Mouse (Mus musculus): ENCODE measurements at regions not wholly inside any gene's neighbourhood (a gene's known extent, or its start where the extent isn't known, plus 50 kb on each side); places are given as distances from the start of the nearest gene placed in this dataset.

DNA sequence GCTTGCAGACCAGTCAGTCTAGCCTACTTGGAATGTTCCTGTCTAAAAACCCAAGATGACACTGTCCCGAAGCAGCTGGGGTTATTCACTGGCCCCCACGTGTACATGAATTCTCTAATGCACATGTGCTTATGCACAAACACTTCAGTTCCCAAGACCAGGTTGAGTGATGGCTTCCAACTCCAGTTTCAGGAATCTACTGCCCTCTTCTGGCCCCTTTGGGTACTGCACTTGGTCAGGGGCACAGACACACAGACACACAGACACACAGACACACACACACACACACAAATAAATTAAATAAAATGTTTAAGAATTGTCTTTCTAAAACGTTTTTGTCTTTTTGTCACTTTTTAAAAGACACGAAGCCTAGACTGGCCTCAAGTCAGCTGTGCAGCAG, 87.5 kb upstream of the Map4k3 start:
- TF ChIP-seq CTCF (IDR thresholded peaks at IDR 0.05; ENCODE audit: borderline replicate concordance, insufficient read depth, low read length), result no peak
- TF ChIP-seq POLR2A (IDR thresholded peaks at IDR 0.05; ENCODE audit: low read depth, low read length), result no peak
- Histone ChIP-seq H3K4me1 (ENCODE audit: control insufficient read depth, insufficient read depth, low read length) (no peaks in the 10 kb centered on the region), H3K27ac (ENCODE audit: insufficient read depth, low read length) (no peak overlapping the region), H3K4me3 (ENCODE audit: insufficient read depth, low read length) (no peak overlapping the region)

DNA sequence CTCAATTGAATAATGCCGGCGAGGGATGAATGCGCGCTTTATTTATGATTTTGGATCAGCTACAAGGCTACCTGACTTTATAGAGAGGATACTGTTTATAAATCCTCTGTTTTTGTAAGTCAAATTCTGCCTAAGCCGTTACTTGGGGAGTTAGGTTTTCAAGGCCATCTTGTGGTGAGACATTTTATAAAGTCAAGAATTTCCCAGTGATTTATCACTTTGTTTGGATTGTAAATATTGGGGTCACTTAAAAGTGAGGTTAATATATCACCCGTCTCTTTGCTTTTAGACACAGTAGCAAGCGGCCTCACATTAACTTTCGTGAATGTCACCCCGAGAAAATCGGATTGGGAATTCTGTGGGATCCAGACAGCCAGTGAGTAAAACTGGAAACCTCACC, 84.9 kb upstream of the Map4k3 start:
- H3K4me3 ChIP-seq (ENCODE audit: insufficient read depth, low read length), result no peak overlapping the region
- no peak overlapping the region for H3K27ac ChIP-seq (ENCODE audit: insufficient read depth, low read length)
- peaks cover 2% of the 10 kb centered on the region; the same call in 1 of the 2 replicates for H3K4me1 ChIP-seq (ENCODE audit: control insufficient read depth, insufficient read depth, low read length)
- TF ChIP-seq CTCF (IDR thresholded peaks at IDR 0.05; ENCODE audit: borderline replicate concordance, insufficient read depth, low read length) (no peak), POLR2A (IDR thresholded peaks at IDR 0.05; ENCODE audit: low read depth, low read length) (no peak)

DNA sequence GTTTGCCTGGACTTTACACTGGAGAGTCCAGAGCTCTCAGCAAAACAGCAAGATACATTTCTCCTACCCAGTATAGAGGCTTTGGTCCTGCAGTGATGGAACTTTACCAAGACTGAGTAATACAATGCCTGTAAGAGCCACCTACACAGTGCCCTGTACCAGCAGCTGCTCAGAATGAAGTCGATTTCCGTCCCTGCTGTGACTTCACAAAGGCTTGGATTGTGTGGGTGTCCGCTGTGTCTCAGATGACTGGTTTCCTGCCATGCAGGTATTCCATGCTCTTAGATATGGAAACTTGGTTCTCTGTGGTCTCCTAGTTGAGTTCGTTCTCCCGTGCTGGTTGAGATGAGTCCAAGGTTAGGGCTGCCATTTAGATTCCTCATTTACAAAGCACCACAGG, 81.0 kb upstream of the Map4k3 start:
- Histone ChIP-seq H3K4me1 (ENCODE audit: control insufficient read depth, insufficient read depth, low read length) (peaks cover 2% of the 10 kb centered on the region; the same call in 1 of the 2 replicates), H3K27ac (ENCODE audit: insufficient read depth, low read length) (peak overlapping the region; percentile 80), H3K4me3 (ENCODE audit: insufficient read depth, low read length) (no peak overlapping the region)
- TF ChIP-seq CTCF (IDR thresholded peaks at IDR 0.05; ENCODE audit: borderline replicate concordance, insufficient read depth, low read length) (no peak), POLR2A (IDR thresholded peaks at IDR 0.05; ENCODE audit: low read depth, low read length) (no peak)

DNA sequence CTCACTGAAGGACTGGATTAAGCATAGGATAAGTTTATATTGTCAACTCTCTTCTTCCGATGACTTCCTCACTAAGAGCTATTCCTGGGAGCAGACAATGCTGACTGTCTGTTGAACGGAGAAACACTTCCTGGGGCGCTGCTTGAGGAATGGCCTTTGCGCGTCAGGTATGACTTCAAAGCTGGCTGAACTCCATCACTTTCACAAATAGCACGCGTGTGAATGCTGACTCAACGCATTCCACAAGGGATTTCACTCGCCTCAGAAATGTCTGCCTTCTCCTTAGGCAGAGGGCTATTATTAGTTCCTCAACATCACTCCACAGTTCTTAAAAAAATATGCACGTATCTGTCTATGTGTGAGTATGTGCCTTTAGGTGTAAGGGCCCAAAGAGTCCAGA, 79.8 kb upstream of the Map4k3 start:
- TF ChIP-seq CTCF (IDR thresholded peaks at IDR 0.05; ENCODE audit: borderline replicate concordance, insufficient read depth, low read length) (no peak), POLR2A (IDR thresholded peaks at IDR 0.05; ENCODE audit: low read depth, low read length) (no peak)

DNA sequence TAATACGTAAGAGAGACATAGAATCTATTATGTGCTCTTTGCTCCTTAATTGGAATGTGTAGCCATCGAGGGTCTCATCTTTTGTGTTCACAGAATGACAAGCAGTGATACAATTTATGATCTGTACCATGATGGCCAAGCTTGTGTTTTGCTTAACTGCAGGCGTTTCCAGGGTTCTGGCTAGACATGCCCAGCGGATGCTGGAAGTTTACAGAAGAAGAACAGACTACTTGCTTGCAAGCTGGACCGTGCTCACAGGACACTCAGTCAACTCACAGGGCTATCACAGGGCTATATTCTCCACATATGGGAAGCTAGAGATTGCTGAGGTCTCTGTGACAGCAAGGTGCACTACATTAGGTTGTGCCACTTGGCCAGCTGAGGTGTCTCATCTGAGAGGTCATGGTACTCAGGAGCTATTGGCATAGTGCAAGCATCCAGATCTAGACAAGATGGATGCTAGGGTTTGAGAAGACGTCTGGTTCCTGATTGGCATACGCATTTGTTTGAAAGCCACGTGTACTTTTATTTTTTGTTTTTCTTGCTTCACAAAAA, 75.2 kb upstream of the Map4k3 start:
- H3K27ac ChIP-seq (ENCODE audit: insufficient read depth, low read length), result no peak overlapping the region
- TF ChIP-seq CTCF (IDR thresholded peaks at IDR 0.05; ENCODE audit: borderline replicate concordance, insufficient read depth, low read length) (no peak), POLR2A (IDR thresholded peaks at IDR 0.05; ENCODE audit: low read depth, low read length) (no peak)
- H3K4me3 ChIP-seq (ENCODE audit: insufficient read depth, low read length), result no peak overlapping the region
- H3K4me1 ChIP-seq (ENCODE audit: control insufficient read depth, insufficient read depth, low read length), result peaks cover 6% of the 10 kb centered on the region; the same call in 1 of the 2 replicates

More for the DNA sequence above, 79.8 kb upstream of the Map4k3 start:
- H3K4me3 ChIP-seq (ENCODE audit: insufficient read depth, low read length), result no peak overlapping the region
- H3K27ac ChIP-seq (ENCODE audit: insufficient read depth, low read length), result peak overlapping the region; percentile 80
- peaks cover 2% of the 10 kb centered on the region; the same call in 1 of the 2 replicates for H3K4me1 ChIP-seq (ENCODE audit: control insufficient read depth, insufficient read depth, low read length)

DNA sequence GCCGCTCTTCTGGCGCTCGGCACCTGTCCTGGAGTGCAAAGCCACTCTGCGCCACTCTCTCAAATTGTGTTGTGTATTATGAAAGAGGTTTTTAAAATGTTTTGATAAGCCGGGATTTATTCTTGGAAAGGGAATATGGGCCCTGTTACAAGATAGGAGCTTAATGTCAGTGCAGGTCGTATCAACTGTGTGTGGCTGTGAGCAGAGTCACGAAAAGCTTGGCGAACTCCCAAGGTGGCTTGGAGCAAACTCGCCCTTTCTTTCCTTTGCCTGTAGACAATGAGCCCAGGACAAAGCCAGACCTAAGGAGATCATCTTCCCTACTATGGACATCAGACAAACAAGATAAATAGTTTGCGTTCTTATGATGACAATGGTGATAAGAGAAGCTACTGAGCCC, 74.3 kb upstream of the Map4k3 start:
- 0 out of 2 replicates have a peak, but pooled peaks cover 4% of the 10 kb centered on the region for H3K4me1 ChIP-seq (ENCODE audit: control insufficient read depth, insufficient read depth, low read length)
- no peak overlapping the region for H3K4me3 ChIP-seq (ENCODE audit: insufficient read depth, low read length)
- H3K27ac ChIP-seq (ENCODE audit: insufficient read depth, low read length), result peak overlapping the region; percentile 95
- TF ChIP-seq POLR2A (IDR thresholded peaks at IDR 0.05; ENCODE audit: low read depth, low read length), result no peak
- no peak for TF ChIP-seq CTCF (IDR thresholded peaks at IDR 0.05; ENCODE audit: borderline replicate concordance, insufficient read depth, low read length)

DNA sequence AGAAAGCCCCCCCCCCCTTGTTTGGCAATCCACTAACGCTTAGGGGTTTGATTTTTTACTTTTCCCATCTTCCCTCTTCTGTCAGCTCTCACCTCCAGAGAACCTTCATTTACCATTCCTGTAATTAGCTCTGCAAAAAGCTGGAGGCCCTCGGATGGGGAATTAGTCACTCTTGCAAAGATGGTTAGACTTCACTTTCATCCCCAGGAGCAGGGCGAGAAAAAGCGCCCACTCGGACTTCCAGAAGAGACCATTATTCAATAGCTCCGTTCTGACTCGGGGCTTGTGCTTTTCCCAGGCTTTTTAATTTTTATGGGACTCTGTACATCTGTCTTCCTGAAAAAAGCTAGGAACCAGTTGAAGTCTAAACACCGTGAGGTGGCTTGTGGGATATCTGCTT, 73.7 kb upstream of the Map4k3 start:
- no peak for TF ChIP-seq CTCF (IDR thresholded peaks at IDR 0.05; ENCODE audit: borderline replicate concordance, insufficient read depth, low read length)
- TF ChIP-seq POLR2A (IDR thresholded peaks at IDR 0.05; ENCODE audit: low read depth, low read length), result peak; percentile 7; the same call in 1 of the 2 replicates
- peak overlapping the region; percentile 95 for H3K27ac ChIP-seq (ENCODE audit: insufficient read depth, low read length)
- 0 out of 2 replicates have a peak, but pooled peaks cover 4% of the 10 kb centered on the region for H3K4me1 ChIP-seq (ENCODE audit: control insufficient read depth, insufficient read depth, low read length)
- no peak overlapping the region for H3K4me3 ChIP-seq (ENCODE audit: insufficient read depth, low read length)

DNA sequence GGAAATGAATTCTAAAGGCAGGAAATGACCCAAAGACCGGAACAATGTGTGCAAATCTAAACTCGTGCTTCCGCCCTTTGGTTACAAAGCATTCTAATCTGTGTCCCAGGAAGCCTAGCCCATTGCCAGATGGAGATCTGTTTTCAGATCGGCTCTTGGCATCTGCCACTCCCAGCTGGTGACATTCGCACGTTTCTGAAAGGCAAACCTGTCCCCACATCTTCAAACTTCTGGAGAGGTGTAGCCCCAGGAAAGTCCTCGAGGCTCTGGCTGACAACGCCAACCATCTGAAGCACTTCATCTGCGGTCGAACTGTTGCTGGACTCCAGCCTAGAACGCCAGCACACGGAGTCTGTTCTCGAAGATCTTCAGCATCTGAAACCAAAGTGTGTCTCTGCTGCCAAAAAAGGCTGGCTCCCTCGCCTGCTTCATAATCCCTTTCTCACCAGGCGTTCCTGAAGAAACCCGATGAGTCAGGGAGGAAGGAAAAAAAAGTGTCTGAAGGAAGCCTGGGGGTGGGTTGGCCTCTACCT, 73.2 kb upstream of the Map4k3 start:
- H3K27ac ChIP-seq (ENCODE audit: insufficient read depth, low read length), result peak overlapping the region; percentile 95
- TF ChIP-seq POLR2A (IDR thresholded peaks at IDR 0.05; ENCODE audit: low read depth, low read length), result no peak; the same call in 1 of the 2 replicates
- no peak for TF ChIP-seq CTCF (IDR thresholded peaks at IDR 0.05; ENCODE audit: borderline replicate concordance, insufficient read depth, low read length)
- no peak overlapping the region for H3K4me3 ChIP-seq (ENCODE audit: insufficient read depth, low read length)

DNA sequence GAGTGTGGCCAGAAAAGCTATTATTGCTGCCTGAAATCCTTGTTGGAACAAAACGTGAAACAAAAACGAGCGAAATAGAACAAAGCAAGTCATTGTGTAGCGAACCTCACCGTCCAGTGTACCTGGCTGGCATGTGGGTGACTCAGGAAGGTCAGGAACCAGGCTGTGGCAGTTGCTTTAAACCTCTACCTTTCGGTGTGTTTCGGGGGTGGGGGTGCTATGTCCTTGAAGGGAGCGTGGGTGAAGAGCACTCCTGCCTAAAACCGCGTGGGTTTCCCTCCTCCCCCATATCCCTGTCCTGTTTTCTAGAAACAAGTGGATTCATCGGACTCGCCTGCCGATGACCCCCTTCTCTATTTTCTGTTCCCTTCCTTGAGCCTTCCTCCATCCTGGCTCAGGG, 72.6 kb upstream of the Map4k3 start:
- TF ChIP-seq CTCF (IDR thresholded peaks at IDR 0.05; ENCODE audit: borderline replicate concordance, insufficient read depth, low read length) (no peak), POLR2A (IDR thresholded peaks at IDR 0.05; ENCODE audit: low read depth, low read length) (peak; percentile 27; the same call in 1 of the 2 replicates)
- Histone ChIP-seq H3K4me1 (ENCODE audit: control insufficient read depth, insufficient read depth, low read length) (peaks cover 8% of the 10 kb centered on the region; the same call in 1 of the 2 replicates), H3K27ac (ENCODE audit: insufficient read depth, low read length) (peak overlapping the region; percentile 90), H3K4me3 (ENCODE audit: insufficient read depth, low read length) (no peak overlapping the region)

More for the DNA sequence above, 73.2 kb upstream of the Map4k3 start:
- H3K4me1 ChIP-seq (ENCODE audit: control insufficient read depth, insufficient read depth, low read length), result 0 out of 2 replicates have a peak, but pooled peaks cover 6% of the 10 kb centered on the region

DNA sequence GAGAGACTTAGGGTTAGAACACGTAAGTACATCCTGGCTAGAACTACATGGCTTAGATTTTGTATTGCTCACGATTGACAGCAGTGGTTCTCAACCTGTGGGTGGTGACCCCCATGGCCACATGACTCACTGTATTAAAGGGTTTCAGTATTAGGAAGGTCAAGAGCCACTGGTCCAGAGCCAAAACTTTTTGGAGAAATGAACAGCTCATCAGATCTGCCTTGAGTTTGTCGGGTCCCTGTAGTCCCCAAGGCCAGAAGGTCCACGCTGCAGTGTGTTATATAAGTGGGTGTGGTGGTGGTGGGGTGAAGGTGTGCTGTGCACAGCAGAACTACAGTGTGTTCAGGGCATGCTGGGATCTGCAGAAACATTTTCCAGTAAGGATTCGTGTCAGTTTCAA, 72.2 kb upstream of the Map4k3 start:
- Histone ChIP-seq H3K4me3 (ENCODE audit: insufficient read depth, low read length) (no peak overlapping the region), H3K27ac (ENCODE audit: insufficient read depth, low read length) (peak overlapping the region; percentile 90), H3K4me1 (ENCODE audit: control insufficient read depth, insufficient read depth, low read length) (peaks cover 9% of the 10 kb centered on the region; the same call in 1 of the 2 replicates)
- TF ChIP-seq CTCF (IDR thresholded peaks at IDR 0.05; ENCODE audit: borderline replicate concordance, insufficient read depth, low read length) (no peak), POLR2A (IDR thresholded peaks at IDR 0.05; ENCODE audit: low read depth, low read length) (no peak)
